Mouse (Mus musculus) neural tube, embryonic 11.5 days (tissue): ENCODE results near the gene Pcnx2. TPM values are rescaled to one million over a fixed set of nuclear protein-coding genes. Genes with fewer than 3 reads are reported as not detected.

Experiments
- ATAC-seq: fragments of 200-750 bp; cut with Nextera tagmentation; 2 replicates; pipeline ENCODE4 v1.8.0; 2017; ENCODE audit warnings: moderate number of reproducible peaks, mild to moderate bottlenecking, moderate TSS enrichment, moderate library complexity; ENCODE audit not compliant: insufficient read depth, low FRiP score, low TSS enrichment
- DNase-seq: peaks from one replicate; pipeline ENCODE4 v3.0.0-alpha.2; 2015; ENCODE audit warnings: low spot score
- H3K27ac ChIP-seq: fragments of 300-500 bp; sonication (generic); 2 replicates; pipeline ENCODE4 v1.5.1; 2014; ENCODE audit warnings: low read depth, mild to moderate bottlenecking, low read length
- H3K27me3 ChIP-seq: fragments of 300-500 bp; sonication (generic); 2 replicates; pipeline ENCODE4 v1.6.1; 2014; ENCODE audit warnings: mild to moderate bottlenecking, low read length, mixed read lengths; ENCODE audit not compliant: control insufficient read depth, insufficient read depth
- H3K36me3 ChIP-seq: fragments of 300-500 bp; sonication (generic); 2 replicates; pipeline ENCODE4 v1.6.1; 2014; ENCODE audit warnings: mild to moderate bottlenecking, low read length, moderate library complexity, mixed read lengths; ENCODE audit not compliant: control insufficient read depth, insufficient read depth
- H3K4me1 ChIP-seq: fragments of 300-500 bp; sonication (generic); 2 replicates; pipeline ENCODE4 v1.6.1; 2014; ENCODE audit warnings: low read length, mixed read lengths; ENCODE audit not compliant: control insufficient read depth, insufficient read depth
- H3K4me2 ChIP-seq: fragments of 300-500 bp; sonication (generic); 2 replicates; pipeline ENCODE4 v1.6.1; 2014; ENCODE audit warnings: low read depth, mild to moderate bottlenecking, moderate library complexity
- H3K4me3 ChIP-seq: fragments of 300-500 bp; sonication (generic); 2 replicates; pipeline ENCODE4 v1.5.1; 2014; ENCODE audit warnings: low read depth, low read length
- H3K9ac ChIP-seq: fragments of 300-500 bp; sonication (generic); 2 replicates; pipeline ENCODE4 v1.6.1; 2014; ENCODE audit warnings: mild to moderate bottlenecking, low read length
- H3K9me3 ChIP-seq: fragments of 300-500 bp; sonication (generic); 2 replicates; pipeline ENCODE4 v1.6.1; 2016; ENCODE audit warnings: low read length; ENCODE audit not compliant: control insufficient read depth
- WGBS: fragments of 180-500 bp; shearing (Covaris S2); extraction: QIAGEN DNeasy Blood & Tissue Kit; methylation state at CpG from one replicate; pipeline ENCODE4 v1.1.7; 2014; 5-methylcytosine and 5-hydroxymethylcytosine counted together
- polyA plus RNA-seq: library from polyadenylated mRNA; unstranded; fragments of >200 nt; fragmentation: Nextera tagmentation; extraction: Ambion mirVana; gene quantifications from 2 replicates; pipeline ENCODE4 v1.2.1, GENCODE M21; 2014

Gene Pcnx2
- polyA plus RNA-seq, 1 experiment from 2014 or later, result 0.65 TPM

- H3K4me3 ChIP-seq, result peak overlapping the region; percentile 48
- H3K36me3 ChIP-seq, result no peaks in the 10 kb centered on the region
- 5% methylated on average over 30 of the region's 30 CpGs for WGBS
- DNase-seq, result peak; percentile 13
- H3K9me3 ChIP-seq, result peaks cover 3% of the 10 kb centered on the region; the same call in 1 of the 2 replicates
- H3K4me1 ChIP-seq, result peaks cover 11% of the 10 kb centered on the region
- H3K27me3 ChIP-seq, result peaks cover 45% of the 10 kb centered on the region
- no peak overlapping the region for H3K27ac ChIP-seq
- ATAC-seq, result no peak
- no peak overlapping the region for H3K9ac ChIP-seq
- peak overlapping the region; percentile 93 for H3K4me2 ChIP-seq
Measured at GRCm38 (mm10) chr8:125909661-125910364, 11.7 kb upstream of the Pcnx2 start.

GRCm38 (mm10) chr8:125907311-125907710 lies 9.2 kb upstream of the Pcnx2 start:
- ATAC-seq, result no peak
- H3K4me3 ChIP-seq, result no peak overlapping the region
- no peak overlapping the region for H3K9ac ChIP-seq
- H3K36me3 ChIP-seq, result no peaks in the 10 kb centered on the region
- peaks cover 11% of the 10 kb centered on the region for H3K4me1 ChIP-seq
- whole genome bisulfite sequencing, result 74% methylated on average over 2 of the region's 2 CpGs
- no peak overlapping the region for H3K4me2 ChIP-seq
- H3K9me3 ChIP-seq, result peaks cover 3% of the 10 kb centered on the region; the same call in 1 of the 2 replicates
- no peak for DNase-seq
- H3K27me3 ChIP-seq, result peaks cover 40% of the 10 kb centered on the region
- no peak overlapping the region for H3K27ac ChIP-seq

- H3K36me3 ChIP-seq, result no peaks in the 10 kb centered on the region
- ATAC-seq (no peak), DNase-seq (no peak)
- H3K4me3 ChIP-seq, result no peak overlapping the region
- H3K27me3 ChIP-seq, result peaks cover 20% of the 10 kb centered on the region
- 80% methylated on average over 2 of the region's 2 CpGs for WGBS
- no peak overlapping the region for H3K9ac ChIP-seq
- H3K9me3 ChIP-seq, result peaks cover 3% of the 10 kb centered on the region; the same call in 1 of the 2 replicates
- no peak overlapping the region for H3K4me2 ChIP-seq
- peaks cover 2% of the 10 kb centered on the region for H3K4me1 ChIP-seq
- no peak overlapping the region for H3K27ac ChIP-seq
Measured at GRCm38 (mm10) chr8:125905341-125905740, 7.2 kb upstream of the Pcnx2 start.

GRCm38 (mm10) chr8:125902521-125902920 lies 4.4 kb upstream of the Pcnx2 start:
- Histone ChIP-seq H3K4me3 (no peak overlapping the region), H3K9ac (no peak overlapping the region), H3K36me3 (no peaks in the 10 kb centered on the region), H3K27ac (no peak overlapping the region), H3K4me2 (no peak overlapping the region), H3K9me3 (peaks cover 3% of the 10 kb centered on the region; the same call in 1 of the 2 replicates), H3K27me3 (peaks cover 12% of the 10 kb centered on the region), H3K4me1 (no peaks in the 10 kb centered on the region)
- no peak for DNase-seq
- 56% methylated on average over 3 of the region's 3 CpGs for WGBS
- ATAC-seq, result no peak

- Histone ChIP-seq H3K27me3 (peaks cover 15% of the 10 kb centered on the region), H3K4me2 (no peak overlapping the region), H3K9me3 (no peaks in the 10 kb centered on the region), H3K9ac (no peak overlapping the region), H3K36me3 (no peaks in the 10 kb centered on the region), H3K27ac (no peak overlapping the region), H3K4me1 (no peaks in the 10 kb centered on the region), H3K4me3 (no peak overlapping the region)
- ATAC-seq (no peak), DNase-seq (no peak)
- 24% methylated on average over 2 of the region's 2 CpGs for WGBS
Measured at GRCm38 (mm10) chr8:125901167-125901566, 3.0 kb upstream of the Pcnx2 start.

- H3K4me3 ChIP-seq, result no peak overlapping the region
- peak; percentile 79 for DNase-seq
- no peak overlapping the region for H3K4me2 ChIP-seq
- whole genome bisulfite sequencing, result 1% methylated on average over 6 of the region's 6 CpGs
- H3K9ac ChIP-seq, result no peak overlapping the region
- no peaks in the 10 kb centered on the region for H3K9me3 ChIP-seq
- no peaks in the 10 kb centered on the region for H3K36me3 ChIP-seq
- no peaks in the 10 kb centered on the region for H3K4me1 ChIP-seq
- peaks cover 15% of the 10 kb centered on the region for H3K27me3 ChIP-seq
- ATAC-seq, result no peak
- H3K27ac ChIP-seq, result no peak overlapping the region
Measured at GRCm38 (mm10) chr8:125898899-125899298, 782 bp upstream of the Pcnx2 start.

GRCm38 (mm10) chr8:125897388-125897787 lies 729 bp downstream of the Pcnx2 start:
- H3K27me3 ChIP-seq, result peaks cover 15% of the 10 kb centered on the region
- ATAC-seq (no peak), DNase-seq (peak; percentile 8)
- H3K4me2 ChIP-seq, result no peak overlapping the region; the same call in 1 of the 2 replicates
- no peaks in the 10 kb centered on the region for H3K4me1 ChIP-seq
- H3K27ac ChIP-seq, result no peak overlapping the region
- H3K4me3 ChIP-seq, result no peak overlapping the region
- no peak overlapping the region for H3K9ac ChIP-seq
- no peaks in the 10 kb centered on the region for H3K36me3 ChIP-seq
- H3K9me3 ChIP-seq, result no peaks in the 10 kb centered on the region
- 62% methylated on average over 11 of the region's 11 CpGs for WGBS

- no peak overlapping the region for H3K4me2 ChIP-seq
- no peak overlapping the region for H3K9ac ChIP-seq
- no peak overlapping the region for H3K27ac ChIP-seq
- DNase-seq, result no peak
- no peaks in the 10 kb centered on the region for H3K36me3 ChIP-seq
- no peaks in the 10 kb centered on the region for H3K27me3 ChIP-seq
- WGBS, result 83% methylated on average over 3 of the region's 3 CpGs
- no peak for ATAC-seq
- H3K4me3 ChIP-seq, result no peak overlapping the region
- H3K9me3 ChIP-seq, result no peaks in the 10 kb centered on the region
- H3K4me1 ChIP-seq, result no peaks in the 10 kb centered on the region
Measured at GRCm38 (mm10) chr8:125889920-125890319, 8.2 kb downstream of the Pcnx2 start.

- Histone ChIP-seq H3K4me1 (no peaks in the 10 kb centered on the region), H3K9me3 (no peaks in the 10 kb centered on the region)
- 89% methylated on average over 9 of the region's 9 CpGs for WGBS
Measured at GRCm38 (mm10) chr8:125887549-125887948, 10.6 kb downstream of the Pcnx2 start.

More at GRCm38 (mm10) chr8:125887549-125887948, 10.6 kb downstream of the Pcnx2 start:
- Histone ChIP-seq H3K9ac (no peak overlapping the region), H3K4me3 (no peak overlapping the region), H3K27me3 (no peaks in the 10 kb centered on the region), H3K4me2 (no peak overlapping the region), H3K27ac (no peak overlapping the region), H3K36me3 (no peaks in the 10 kb centered on the region)
- ATAC-seq (no peak), DNase-seq (no peak)
